Mouse (Mus musculus) 3134 (cell line): ENCODE data around the gene Gm10770.
"Not testable (repeated sequence)": the region's sequence is repeated elsewhere in the genome, so short reads cannot be mapped to it uniquely, and the experiment has no call there.

ENCODE experiments used
- DNase-seq: peaks from one replicate; pipeline ENCODE4 v3.0.0-alpha.2; 2011; ENCODE audit warnings: low spot score; ENCODE audit not compliant: insufficient read length; ENCODE audit errors: extremely low read depth

The Gm10770 gene

GRCm38 (mm10) chr2:150179579-150179978 lies at the start of gene Gm10770:
Gene Gm10770 (minus strand): TSS chr2:150179679.
- DNase-seq, result not testable (repeated sequence)

- not testable (repeated sequence) for DNase-seq
Observed at GRCm38 (mm10) chr2:150223263-150223662, 43.8 kb upstream of the Gm10770 start.

- not testable (repeated sequence) for DNase-seq
Observed at GRCm38 (mm10) chr2:150218363-150218725, 38.9 kb upstream of the Gm10770 start.

- peak; percentile 59 for DNase-seq
Observed at GRCm38 (mm10) chr2:150217600-150218362, 38.3 kb upstream of the Gm10770 start, which contains the start of gene Zfp937. Gene Zfp937 (plus strand): TSS chr2:150218073.

GRCm38 (mm10) chr2:150181570-150181999 lies 2.1 kb upstream of the Gm10770 start, which contains the start of gene Gm14139:
Gene Gm14139 (plus strand): TSS chr2:150181755.
- peak; percentile 68 for DNase-seq

- not testable (repeated sequence) for DNase-seq
Observed at GRCm38 (mm10) chr2:150181046-150181445, 1.6 kb upstream of the Gm10770 start.

- DNase-seq, result no peak
Observed at GRCm38 (mm10) chr2:150173833-150174232, 5.6 kb downstream of the Gm10770 start.

GRCm38 (mm10) chr2:150166703-150167102 lies 12.8 kb downstream of the Gm10770 start:
- no peak for DNase-seq

- DNase-seq, result peak; percentile 89
Observed at GRCm38 (mm10) chr2:150136435-150136897, 43.0 kb downstream of the Gm10770 start, which contains the start of gene Zfp120. Gene Zfp120 (minus strand): TSS chr2:150136708.

- DNase-seq, result no peak
Observed at GRCm38 (mm10) chr2:150132773-150133172, 46.7 kb downstream of the Gm10770 start.

- DNase-seq, result peak; percentile 27
Observed at GRCm38 (mm10) chr2:150132002-150132401, 47.5 kb downstream of the Gm10770 start.
